Mouse (Mus musculus): ENCODE results near the gene Arhgdib. TPM values are rescaled to one million over a fixed set of nuclear protein-coding genes. Genes with fewer than 3 reads are reported as not detected.

Gene Arhgdib
- polyA plus RNA-seq, 1 experiment from 2014 or later: 18.8 TPM

Other genes with a start within 250 kb of the Arhgdib start
- gene Gucy2c, start 160.1 kb downstream of the Arhgdib start, polyA plus RNA-seq (2014; fragmentation: Nextera tagmentation; extraction: Ambion mirVana): 0.12 and 0.18 TPM in 2 replicates
- 0.61 and 1.5 TPM in 2 replicates for gene Hist4h4, start 137.5 kb downstream of the Arhgdib start, polyA plus RNA-seq (2014; fragmentation: Nextera tagmentation; extraction: Ambion mirVana)
- gene H2afj, start 133.7 kb downstream of the Arhgdib start, polyA plus RNA-seq (2014; fragmentation: Nextera tagmentation; extraction: Ambion mirVana): 97.3 and 108 TPM in 2 replicates
- 0.86 and 1.2 TPM in 2 replicates for gene BC049715, start 114.3 kb downstream of the Arhgdib start, polyA plus RNA-seq (2014; fragmentation: Nextera tagmentation; extraction: Ambion mirVana)
- gene Wbp11, start 113.7 kb downstream of the Arhgdib start, polyA plus RNA-seq (2014; fragmentation: Nextera tagmentation; extraction: Ambion mirVana): 65.3 and 76.5 TPM in 2 replicates
- 1.1 and 1.5 TPM in 2 replicates for gene Smco3, start 106.4 kb downstream of the Arhgdib start, polyA plus RNA-seq (2014; fragmentation: Nextera tagmentation; extraction: Ambion mirVana)
- gene Art4, start 84.2 kb downstream of the Arhgdib start, polyA plus RNA-seq (2014; fragmentation: Nextera tagmentation; extraction: Ambion mirVana): 0.14 TPM in 1 of 2 replicates, not detected in the other
- gene Mgp, start 66.1 kb downstream of the Arhgdib start, polyA plus RNA-seq (2014; fragmentation: Nextera tagmentation; extraction: Ambion mirVana): 5.0 and 9.4 TPM in 2 replicates
- gene Erp27, start 19.7 kb downstream of the Arhgdib start, polyA plus RNA-seq (2014; fragmentation: Nextera tagmentation; extraction: Ambion mirVana): 0.23 and 0.28 TPM in 2 replicates
- gene Pde6h, start 18.1 kb downstream of the Arhgdib start, polyA plus RNA-seq (2014; fragmentation: Nextera tagmentation; extraction: Ambion mirVana): not detected in 2 replicates
- 4.8 and 6.2 TPM in 2 replicates for gene Rerg, start 228.6 kb upstream of the Arhgdib start, polyA plus RNA-seq (2014; fragmentation: Nextera tagmentation; extraction: Ambion mirVana)